Mouse (Mus musculus) induced T-regulatory cell, adult 2 months (primary cell): Measurements from ENCODE around the gene Gm34653.
A peak's percentile ranks its signal among the peaks of the same experiment; 100 is the strongest.
"Not testable (repeated sequence)": the region's sequence is repeated elsewhere in the genome, so short reads cannot be mapped to it uniquely, and the experiment has no call there.

Source experiments
- DNase-seq: peaks from one replicate; pipeline ENCODE4 v3.0.0-alpha.2; 2012; ENCODE audit warnings: low read depth

Gm34653 gene

DNA sequence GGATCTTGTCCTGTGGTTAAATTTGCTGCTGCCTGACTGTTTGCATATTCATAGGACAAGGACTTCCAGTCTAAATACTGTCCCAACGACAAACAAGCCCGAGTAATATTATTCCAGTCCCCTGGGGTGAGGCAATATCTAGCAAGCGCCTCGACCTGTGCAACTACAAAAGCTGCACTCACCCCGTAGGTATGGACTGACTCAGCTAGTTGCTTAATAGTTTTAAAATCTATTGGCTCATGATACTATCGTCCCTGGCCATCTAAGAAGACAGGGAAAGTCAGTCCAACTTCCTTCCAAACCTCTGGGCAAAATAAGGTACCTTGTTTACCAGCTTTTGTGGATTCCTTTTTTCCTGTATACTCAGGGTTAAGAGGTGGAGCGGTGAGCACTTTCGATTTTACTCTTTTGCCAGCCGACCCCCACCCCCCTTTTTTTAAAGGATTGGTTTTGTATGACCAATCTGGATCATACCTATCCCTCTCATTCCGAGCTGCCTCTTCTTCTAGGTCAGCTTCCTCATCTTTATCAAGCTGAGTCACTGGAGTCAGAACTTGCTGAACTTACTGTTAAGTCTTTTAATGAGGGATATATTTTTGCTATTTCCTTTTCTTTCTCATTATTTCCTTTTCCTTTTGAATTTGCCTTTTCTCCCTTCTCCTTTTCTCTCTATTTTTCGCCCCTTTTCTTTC is at the start of gene Gm34653:
Gene Gm34653, plus strand, starts transcription at position 242 of the 692 bp plus-strand sequence.
- not testable (repeated sequence) for DNase-seq

DNA sequence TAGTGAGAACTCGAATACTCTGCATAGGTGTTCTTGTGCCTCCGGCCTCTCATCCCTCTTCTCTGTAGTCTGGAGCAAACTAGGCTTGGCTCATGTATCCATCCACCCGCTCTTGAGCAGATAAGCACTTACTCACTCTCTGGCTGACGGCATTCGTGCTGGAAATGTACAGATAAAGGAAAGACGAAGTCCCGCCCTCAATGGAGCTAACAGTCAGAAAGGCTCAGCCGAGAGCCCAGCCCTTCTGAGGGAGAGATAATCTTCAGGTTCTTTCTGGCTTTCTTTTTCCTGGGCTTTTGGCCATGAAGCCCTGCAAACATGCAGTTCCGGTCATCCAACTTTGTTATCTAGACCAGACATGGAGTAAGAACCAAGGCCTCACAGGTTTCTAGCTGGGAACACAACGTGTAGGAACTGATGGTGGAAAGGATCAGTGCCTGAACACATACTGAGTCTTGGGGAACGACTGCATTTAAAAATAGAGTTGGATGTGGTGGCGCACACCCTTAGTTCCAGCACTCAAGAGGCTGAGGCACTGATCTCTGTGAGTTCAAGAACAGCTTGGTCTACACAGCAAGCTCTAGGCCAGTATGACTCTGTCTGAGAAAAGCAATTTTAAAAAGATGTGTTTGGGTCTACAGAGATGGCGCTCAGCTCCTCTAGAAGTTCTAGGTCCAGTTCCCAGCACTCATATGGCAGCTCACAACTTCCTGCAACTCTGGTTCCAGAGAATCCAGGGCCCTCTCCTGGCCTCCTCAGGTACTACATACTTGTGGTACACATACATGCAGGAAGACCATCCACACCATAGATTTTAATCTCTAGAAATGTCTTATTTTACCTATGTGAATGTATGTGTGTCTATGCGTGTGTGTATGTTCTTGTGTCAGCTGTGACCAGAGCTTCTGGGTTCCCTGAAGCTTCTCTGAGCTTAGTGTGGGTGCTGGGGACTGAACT is 49.5 kb upstream of the Gm34653 start:
- no peak for DNase-seq

GRCm38 (mm10) chr2:34784085-34784484 is 48.7 kb upstream of the Gm34653 start:
- DNase-seq = peak; percentile 83

GRCm38 (mm10) chr2:34790282-34790681 is 42.5 kb upstream of the Gm34653 start:
- DNase-seq = peak; percentile 92

DNA sequence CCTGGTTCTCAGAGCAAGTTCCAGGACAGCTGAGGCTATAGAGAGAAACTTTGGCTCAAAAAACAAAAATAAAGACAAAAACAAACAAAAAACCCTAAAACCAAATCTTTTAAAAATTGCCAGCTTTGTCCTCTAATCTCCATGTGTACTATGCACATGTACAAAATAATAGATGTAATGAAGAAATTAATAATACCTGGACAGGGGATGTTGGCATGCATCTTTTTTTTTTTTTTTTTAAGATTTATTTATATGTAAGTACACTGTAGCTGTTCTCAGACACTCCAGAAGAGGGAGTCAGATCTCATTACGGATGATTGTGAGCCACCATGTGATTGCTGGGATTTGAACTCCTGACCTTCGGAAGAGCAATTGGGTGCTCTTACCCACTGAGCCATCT is 40.3 kb upstream of the Gm34653 start:
- not testable (repeated sequence) for DNase-seq

DNA sequence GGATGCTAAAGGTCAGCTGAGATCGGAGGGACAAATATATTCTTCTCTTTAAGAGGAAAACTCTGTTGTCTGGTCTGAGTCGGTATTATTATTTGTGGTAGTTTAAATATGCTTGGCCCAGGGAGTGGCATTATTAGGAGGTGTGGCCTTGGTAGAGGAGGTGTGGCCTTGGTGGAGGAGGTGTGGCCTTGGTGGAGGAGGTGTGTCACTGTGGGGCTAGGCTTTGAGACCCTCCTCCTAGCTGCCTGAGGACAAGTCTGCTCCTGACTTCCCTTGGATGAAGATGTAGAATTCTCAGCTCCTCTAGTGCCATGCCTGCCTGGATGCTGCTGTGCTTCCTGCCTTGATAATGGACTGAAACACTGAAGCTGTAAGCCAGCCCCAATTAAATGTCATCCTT is 38.3 kb upstream of the Gm34653 start:
- DNase-seq = no peak

- no peak for DNase-seq
Observed at GRCm38 (mm10) chr2:34795426-34795825, 37.4 kb upstream of the Gm34653 start.

- DNase-seq = peak; percentile 96
Observed at GRCm38 (mm10) chr2:34799357-34800256, 33.2 kb upstream of the Gm34653 start, which contains the start of gene Rabepk. Gene Rabepk (minus strand): TSS chr2:34799912.

DNA sequence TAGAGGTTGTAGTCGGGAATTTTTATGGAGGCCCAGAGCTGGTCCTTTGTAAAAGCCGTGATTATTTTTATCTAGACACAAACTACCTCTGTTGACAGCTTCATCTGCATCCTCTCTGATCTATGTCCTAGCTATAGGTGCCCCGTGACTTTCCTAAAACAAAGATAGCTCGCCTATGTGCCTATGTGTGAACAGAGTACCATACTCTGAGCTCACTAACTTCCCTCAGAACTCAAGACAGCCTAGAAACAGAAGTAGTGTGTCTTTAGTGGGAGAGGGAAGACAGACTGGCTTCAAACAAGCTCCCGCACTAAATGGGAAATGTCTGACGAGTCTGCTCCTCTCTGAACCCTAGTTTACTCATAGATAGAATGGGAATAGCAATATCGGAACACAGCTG is 32.4 kb upstream of the Gm34653 start:
- DNase-seq = no peak

DNA sequence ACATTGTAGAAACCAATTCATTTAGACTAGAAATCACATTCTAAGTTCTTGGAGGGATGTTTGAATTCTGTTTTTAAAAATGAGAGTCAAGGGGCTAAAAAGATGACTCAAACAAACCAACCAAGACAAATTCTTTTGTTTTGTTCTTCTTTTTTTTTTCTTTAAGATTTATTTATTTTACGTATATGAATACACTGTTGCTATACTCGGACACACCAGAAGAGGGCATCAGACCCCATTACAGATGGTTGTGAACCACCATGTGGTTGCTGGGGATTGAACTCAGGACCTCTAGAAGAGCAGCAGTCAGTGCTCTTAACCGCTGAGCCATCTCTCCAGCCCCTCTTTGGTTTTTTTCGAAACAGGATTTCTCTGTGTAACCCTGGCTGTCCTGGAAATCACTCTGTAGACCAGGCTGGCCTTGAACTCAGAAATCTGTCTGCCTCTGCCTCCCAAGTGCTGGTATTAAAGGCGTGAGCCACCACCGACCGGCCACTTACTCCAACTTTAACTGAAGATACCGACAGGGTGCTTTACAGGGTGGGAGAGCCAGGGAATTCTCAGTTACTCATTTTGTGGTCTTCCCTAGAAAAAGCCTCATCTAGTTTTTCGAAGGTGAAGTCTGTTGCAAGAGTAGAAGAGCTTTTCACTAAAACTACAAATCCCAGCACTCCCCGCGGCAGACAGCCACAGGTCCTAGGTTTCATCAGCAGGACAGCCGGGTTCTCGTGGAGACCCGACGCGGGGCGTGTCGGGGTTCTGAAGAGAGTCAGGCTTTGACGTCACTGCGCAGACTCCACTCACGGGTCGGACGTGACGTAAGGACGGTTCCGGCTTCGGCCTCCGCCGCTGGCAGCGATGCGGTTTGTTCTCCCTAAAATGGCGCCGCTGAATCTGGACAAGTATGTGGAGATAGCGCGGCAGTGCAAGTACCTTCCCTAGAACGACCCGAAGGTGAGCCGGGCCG is 31.0 kb upstream of the Gm34653 start:
- peak; percentile 100 for DNase-seq

GRCm38 (mm10) chr2:34802565-34803245 is 30.1 kb upstream of the Gm34653 start:
- DNase-seq = peak; percentile 70

DNA sequence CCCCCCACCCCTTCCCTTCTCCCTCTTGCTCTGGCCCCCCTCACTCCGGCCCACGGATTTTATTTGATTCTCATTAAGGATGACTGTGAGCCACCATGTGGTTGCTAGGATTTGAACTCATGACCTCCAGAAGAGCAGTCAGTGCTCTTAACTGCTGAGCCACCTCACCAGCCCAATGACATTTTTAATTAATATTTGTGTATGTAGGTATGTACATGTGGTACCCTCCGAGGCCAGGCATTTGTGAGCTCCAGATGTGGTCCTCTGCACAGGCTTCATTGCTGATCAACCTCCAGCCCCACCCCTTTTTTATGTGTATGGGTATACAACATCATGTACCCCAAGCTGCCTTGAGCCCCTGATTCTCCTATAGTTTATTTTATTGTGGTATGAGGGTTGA is 29.1 kb upstream of the Gm34653 start:
- DNase-seq = no peak

DNA sequence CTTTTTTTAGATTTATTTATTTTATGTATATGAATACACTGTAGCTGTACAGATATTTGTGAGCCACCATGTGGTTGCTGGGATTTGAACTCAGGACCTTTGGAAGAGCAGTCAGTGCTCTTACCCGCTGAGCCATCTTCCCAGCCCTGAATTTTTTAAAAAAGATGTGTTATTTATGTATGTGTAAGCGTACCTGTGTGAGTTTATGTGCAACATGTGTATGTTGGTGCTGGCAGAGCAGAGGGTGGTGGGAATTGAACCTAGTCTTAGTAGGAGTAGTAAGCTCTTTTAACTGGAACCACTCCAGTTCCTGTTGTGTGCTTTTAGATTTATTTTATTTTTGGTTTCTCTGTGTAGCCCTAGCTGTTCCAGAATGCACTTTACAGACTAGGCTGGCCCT is 28.6 kb upstream of the Gm34653 start:
- DNase-seq = no peak

DNA sequence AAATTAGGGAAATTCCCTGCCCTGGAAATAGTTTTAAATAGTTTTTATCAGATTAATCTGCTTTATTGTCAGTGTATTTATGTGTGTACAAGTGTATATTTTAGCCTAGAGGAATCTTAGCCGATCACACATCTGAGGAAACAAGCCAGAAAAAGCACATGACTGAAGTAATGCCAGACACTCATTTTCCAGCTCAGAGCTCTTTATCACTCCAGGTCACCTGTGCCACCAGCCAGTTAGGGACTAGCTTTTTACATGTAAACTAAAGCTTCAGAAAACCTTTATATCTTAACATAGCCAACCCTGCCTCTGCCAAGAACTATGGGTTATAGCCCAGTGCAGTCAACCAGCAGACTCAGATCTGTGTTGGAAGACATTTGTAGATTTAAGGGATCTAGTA is 28.0 kb upstream of the Gm34653 start:
- no peak for DNase-seq

DNA sequence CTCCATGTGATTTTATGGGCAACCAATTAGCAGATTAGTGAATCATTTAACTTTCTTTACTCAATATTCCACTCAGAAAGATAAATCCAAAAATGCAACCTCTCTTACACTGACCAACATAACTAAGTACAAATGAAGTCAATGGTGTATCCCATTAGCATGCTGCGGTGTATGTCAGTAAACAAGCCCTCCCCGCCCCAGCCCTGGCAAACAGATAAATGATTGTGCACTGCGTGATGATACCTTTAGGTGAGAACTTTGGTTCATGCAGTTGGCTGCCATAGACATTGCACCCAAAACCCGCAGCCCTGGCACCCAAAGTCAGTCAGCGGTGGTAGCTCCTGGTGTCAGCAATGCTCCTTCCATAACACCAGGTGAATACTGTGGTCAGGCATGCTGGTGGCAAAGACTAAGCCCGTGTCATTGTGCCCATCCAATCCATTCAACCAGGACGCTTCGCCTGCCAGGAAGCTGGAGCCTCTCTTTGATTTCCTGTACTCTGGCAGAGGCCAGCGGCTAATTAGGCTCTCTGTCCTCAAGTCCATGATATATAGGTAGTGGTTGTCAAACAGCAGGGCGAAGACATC is 27.4 kb upstream of the Gm34653 start:
- DNase-seq = no peak

DNA sequence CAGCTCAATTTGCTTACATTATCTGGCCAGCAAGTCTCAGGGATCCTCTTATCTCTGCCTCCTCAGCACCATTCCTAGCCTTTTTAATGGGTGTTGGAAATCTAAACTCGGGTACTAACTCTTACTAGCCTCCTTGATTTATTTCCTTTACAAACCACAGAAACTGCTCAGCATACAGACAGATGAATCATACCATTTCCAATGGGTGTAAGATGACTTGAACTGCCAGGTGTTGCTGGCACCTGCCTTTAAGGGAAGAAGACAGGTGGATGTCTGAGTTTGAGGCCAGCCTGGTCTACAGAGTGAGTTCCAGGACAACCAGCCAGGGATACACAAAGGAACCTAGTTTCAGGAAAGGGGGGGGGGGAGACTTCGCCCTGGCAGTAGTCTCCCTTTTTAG is 24.8 kb upstream of the Gm34653 start:
- no peak for DNase-seq

- no peak for DNase-seq
Observed at GRCm38 (mm10) chr2:34809568-34809967, 23.2 kb upstream of the Gm34653 start.

DNA sequence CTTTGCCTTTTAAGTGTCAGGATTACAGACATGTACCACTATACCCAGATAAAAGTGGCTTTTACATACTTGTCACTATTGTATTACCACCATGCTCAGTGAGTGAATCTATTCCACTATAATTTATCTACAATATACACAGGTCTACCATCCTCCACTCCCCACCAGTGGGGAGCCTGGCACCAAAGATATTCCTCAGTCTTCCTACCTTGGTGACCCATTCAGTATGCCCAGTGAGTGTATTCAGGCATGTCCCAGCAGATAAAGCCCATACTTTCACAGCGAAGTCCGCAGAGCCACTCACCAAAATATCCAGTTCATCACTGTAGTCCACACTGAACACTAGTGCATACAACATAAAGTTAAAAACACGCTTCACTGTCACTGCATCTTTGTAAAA is 22.0 kb upstream of the Gm34653 start:
- DNase-seq = no peak

GRCm38 (mm10) chr2:34812706-34813105 is 20.1 kb upstream of the Gm34653 start:
- DNase-seq = no peak

GRCm38 (mm10) chr2:34815893-34816292 is 16.9 kb upstream of the Gm34653 start:
- not testable (repeated sequence) for DNase-seq
